20 mouse cellular contexts compared by ENCODE assay signal in the genomic region with DNA sequence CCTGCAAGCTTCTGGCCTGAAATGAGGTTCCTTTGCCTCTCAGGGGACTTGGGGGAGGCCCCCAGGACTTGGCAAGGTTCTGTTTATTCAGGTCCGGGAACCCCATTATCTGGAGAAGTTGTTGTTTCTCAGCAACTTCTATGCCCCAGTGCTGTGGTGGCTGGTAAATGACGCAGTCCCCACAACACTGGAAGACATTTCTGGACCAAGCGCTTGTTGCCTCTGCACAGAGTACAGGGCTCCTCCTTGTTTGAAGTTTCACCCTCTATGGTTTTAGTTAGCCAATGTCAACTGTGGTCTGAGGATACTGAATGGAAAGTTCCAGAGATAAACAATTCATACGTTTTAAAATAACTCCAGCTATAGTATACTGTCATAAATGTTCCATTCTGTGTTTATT. TPM values are rescaled to one million over a fixed set of nuclear protein-coding genes. Genes with fewer than 3 reads are reported as not detected.
"Had no signal": no experiment of that assay in that cellular context is flagged by ENCODE, and none has a peak within 500 bp of the region (broad histone marks: within the 10 kb centered on the region; RNA-seq: fewer than 3 reads in every experiment).

No protein-coding gene starts in this region.

- H3K4me2 ChIP-seq: midbrain, embryonic 11.5 days; midbrain, embryonic 13.5 days; midbrain, embryonic 15.5 days; neural tube, embryonic 12.5 days had no signal

- H3K9ac ChIP-seq: liver, embryonic 15.5 days; liver, postnatal 0 days; lung, embryonic 14.5 days; midbrain, embryonic 13.5 days; midbrain, embryonic 15.5 days; neural tube, embryonic 12.5 days; stomach, embryonic 15.5 days had no signal

- H3K36me3 ChIP-seq: liver, embryonic 15.5 days; midbrain, embryonic 13.5 days; midbrain, embryonic 15.5 days; neural tube, embryonic 12.5 days; stomach, embryonic 15.5 days had no signal

- H3K9me3 ChIP-seq: liver, embryonic 15.5 days; megakaryocyte, embryonic 14.5 days; midbrain, embryonic 13.5 days; midbrain, embryonic 15.5 days; neural tube, embryonic 12.5 days; stomach, embryonic 15.5 days had no signal

- H3K27ac ChIP-seq: liver, embryonic 15.5 days; macrophage; midbrain, embryonic 13.5 days; midbrain, embryonic 15.5 days; neural tube, embryonic 12.5 days; stomach, embryonic 15.5 days; stomach, postnatal 0 days had no signal

- H3K27me3 ChIP-seq: megakaryocyte, embryonic 14.5 days; stomach, embryonic 15.5 days had no signal

- ATAC-seq: liver, postnatal 0 days; midbrain, embryonic 13.5 days; midbrain, embryonic 15.5 days had no signal

- H3K4me3 ChIP-seq: liver, embryonic 15.5 days; midbrain, embryonic 13.5 days; midbrain, embryonic 15.5 days; neural tube, embryonic 12.5 days; stomach, embryonic 15.5 days had no signal

- DNase-seq: liver, postnatal 0 days; lung, embryonic 14.5 days; lung, postnatal 14 days; lung, postnatal 36 days; right cerebral cortex, postnatal 14 days; thymus, adult 2 months; thymus, postnatal 25 days; thymus, postnatal 4 days had no signal

RNA-seq across cellular contexts. Expression of gene Flvcr2, which starts 39.4 kb away (rescaled TPM):
- total RNA-seq: megakaryocyte progenitor cell, adult 5-6 weeks; monocyte, adult 5-6 weeks; neutrophil, adult 5-6 weeks had no signal
